In the genomic region with DNA sequence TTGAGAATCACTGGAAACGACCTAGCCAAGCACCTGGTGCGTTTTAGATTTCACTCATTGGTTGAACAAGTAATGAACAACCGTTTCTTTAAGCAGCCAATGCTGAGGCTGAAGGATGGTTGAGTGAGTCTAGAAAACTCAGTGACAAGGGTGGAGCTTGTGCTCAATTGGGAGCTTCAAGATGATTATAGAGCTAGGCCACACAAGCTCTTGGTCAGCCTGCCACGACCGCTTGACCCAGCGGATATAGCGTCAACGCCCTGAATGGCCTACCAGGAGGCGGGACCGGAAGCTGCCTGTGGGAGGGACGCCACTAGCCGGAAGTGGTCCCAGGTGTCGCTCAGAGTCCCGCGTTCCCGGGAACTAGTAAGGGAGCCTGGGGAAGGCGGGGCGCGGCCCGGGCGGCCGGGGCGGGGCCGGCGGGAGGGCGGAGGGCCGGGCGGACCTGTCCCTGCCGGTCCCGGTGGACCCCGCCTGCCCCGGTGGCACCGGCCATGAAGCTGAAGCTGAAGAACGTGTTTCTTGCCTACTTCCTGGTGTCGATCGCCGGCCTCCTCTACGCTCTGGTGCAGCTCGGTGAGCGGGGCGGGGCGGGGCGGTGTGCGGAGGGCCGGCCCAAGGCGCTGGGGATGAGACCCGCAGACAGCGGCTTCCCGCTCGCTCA, we compare ENCODE assay signal across 8 mouse cellular contexts. TPM values are rescaled to one million over a fixed set of nuclear protein-coding genes. Genes with fewer than 3 reads are reported as not detected.
DNase-seq lines count a peak whose midpoint lies in the region; ATAC-seq lines count a peak whose summit lies in the region.

Gene B3gat3, plus strand, starts transcription at position 302 of the 664 bp plus-strand sequence.

- ATAC-seq in embryonic facial prominence, embryonic 13.5 days (ENCODE audit: insufficient number of reproducible peaks, insufficient read depth, low FRiP score, low TSS enrichment, low read depth), result peak; percentile 93
- ATAC-seq in midbrain, embryonic 12.5 days (ENCODE audit: low FRiP score, low read depth), result peak; percentile 98

- no peaks in the 10 kb centered on the region for H3K9me3 ChIP-seq in embryonic facial prominence, embryonic 13.5 days
- no peaks in the 10 kb centered on the region for H3K9me3 ChIP-seq in limb, embryonic 10.5 days (replicated peaks)
- no peaks in the 10 kb centered on the region for H3K9me3 ChIP-seq in midbrain, embryonic 12.5 days

- DNase-seq in 3134 (ENCODE audit: extremely low read depth, insufficient read length, low spot score), result peak; percentile 92
- DNase-seq in adrenal gland, postnatal 4 days (ENCODE audit: low spot score in 2 of 2), result peak; percentile 82 to 89
- DNase-seq in heart, adult 18-20 months, result peak; percentile 98
- DNase-seq in kidney, adult 18-20 months, result peak; percentile 98
- DNase-seq in limb, embryonic 10.5 days (ENCODE audit: low spot score), result peak; percentile 98
- DNase-seq in skeletal muscle tissue, adult 2 months (ENCODE audit: low read depth, low spot score), result peak; percentile 95

- peaks cover 17% of the 10 kb centered on the region for H3K4me1 ChIP-seq in embryonic facial prominence, embryonic 13.5 days
- H3K4me1 ChIP-seq in limb, embryonic 10.5 days, result peaks cover 16% of the 10 kb centered on the region
- H3K4me1 ChIP-seq in midbrain, embryonic 12.5 days, result peaks cover 9% of the 10 kb centered on the region

- H3K36me3 ChIP-seq in embryonic facial prominence, embryonic 13.5 days, result peaks cover 25% of the 10 kb centered on the region
- peaks cover 45% of the 10 kb centered on the region for H3K36me3 ChIP-seq in limb, embryonic 10.5 days
- peaks cover 25% of the 10 kb centered on the region for H3K36me3 ChIP-seq in midbrain, embryonic 12.5 days

- 2% methylated on average over 50 of the region's 50 CpGs for WGBS in embryonic facial prominence, embryonic 13.5 days
- 3% methylated on average over 50 of the region's 50 CpGs for WGBS in limb, embryonic 10.5 days
- 4% methylated on average over 42 of the region's 50 CpGs for WGBS in midbrain, embryonic 12.5 days

- peak within 1 kb of the TSS; percentile 89 for H3K27ac ChIP-seq in embryonic facial prominence, embryonic 13.5 days
- peak within 1 kb of the TSS; percentile 90 for H3K27ac ChIP-seq in limb, embryonic 10.5 days
- H3K27ac ChIP-seq in midbrain, embryonic 12.5 days (replicated peaks), result peak within 1 kb of the TSS; percentile 79

- peak within 1 kb of the TSS; percentile 84 for H3K9ac ChIP-seq in embryonic facial prominence, embryonic 13.5 days
- peak within 1 kb of the TSS; percentile 84 for H3K9ac ChIP-seq in midbrain, embryonic 12.5 days (replicated peaks)

- H3K4me3 ChIP-seq in embryonic facial prominence, embryonic 13.5 days, result peak within 1 kb of the TSS; percentile 82
- peak within 1 kb of the TSS; percentile 85 for H3K4me3 ChIP-seq in limb, embryonic 10.5 days
- peak within 1 kb of the TSS; percentile 86 for H3K4me3 ChIP-seq in midbrain, embryonic 12.5 days

- H3K4me2 ChIP-seq in embryonic facial prominence, embryonic 13.5 days, result peak within 1 kb of the TSS; percentile 76
- H3K4me2 ChIP-seq in midbrain, embryonic 12.5 days (replicated peaks), result peak within 1 kb of the TSS; percentile 77

- H3K27me3 ChIP-seq in embryonic facial prominence, embryonic 13.5 days, result no peaks in the 10 kb centered on the region
- no peaks in the 10 kb centered on the region for H3K27me3 ChIP-seq in limb, embryonic 10.5 days (ENCODE audit: low read depth, poor library complexity, severe bottlenecking)
- H3K27me3 ChIP-seq in midbrain, embryonic 12.5 days, result no peaks in the 10 kb centered on the region

RNA-seq across cellular contexts. Expression of gene B3gat3, which starts in this region (rescaled TPM):
- 10 to 100 TPM; 56.2 to 56.8 TPM for total RNA-seq in adrenal gland, postnatal 4 days (2021)
- polyA plus RNA-seq in embryonic facial prominence, embryonic 13.5 days (2015; fragmentation: Nextera tagmentation; extraction: Ambion mirVana), result 44.7 and 54.6 TPM in 2 replicates
- total RNA-seq in heart, adult 18-20 months (2021), result 10 to 100 TPM; 38.0 to 38.7 TPM
- polyA plus RNA-seq in limb, embryonic 10.5 days (2016; fragmentation: Nextera tagmentation; extraction: Ambion mirVana), result 47.0 and 48.1 TPM in 2 replicates
- polyA plus RNA-seq in midbrain, embryonic 12.5 days (2016; fragmentation: Nextera tagmentation; extraction: Ambion mirVana), result 71.9 and 72.5 TPM in 2 replicates

Comparison
In these comparisons a context has a peak if more than half of its experiments do, and no peak if none do; other contexts are left out.
1. Peak in every context shown above with its lines: DNase-seq, ATAC-seq, H3K4me3 ChIP-seq and H3K27ac ChIP-seq.